Mouse (Mus musculus): ENCODE results near the gene Trip10. TPM values are rescaled to one million over a fixed set of nuclear protein-coding genes. Genes with fewer than 3 reads are reported as not detected.
"Not testable (repeated sequence)": the region's sequence is repeated elsewhere in the genome, so short reads cannot be mapped to it uniquely, and the experiment has no call there.

The Trip10 gene
- total RNA-seq, 2 experiments from 2014 or later = 8.6 to 9.9 TPM

GRCm38 (mm10) chr17:57261796-57262195 is 12.5 kb downstream of the Trip10 start:
- no peak for ATAC-seq (replicated peaks; ENCODE audit: poor library complexity, severe bottlenecking)

DNA sequence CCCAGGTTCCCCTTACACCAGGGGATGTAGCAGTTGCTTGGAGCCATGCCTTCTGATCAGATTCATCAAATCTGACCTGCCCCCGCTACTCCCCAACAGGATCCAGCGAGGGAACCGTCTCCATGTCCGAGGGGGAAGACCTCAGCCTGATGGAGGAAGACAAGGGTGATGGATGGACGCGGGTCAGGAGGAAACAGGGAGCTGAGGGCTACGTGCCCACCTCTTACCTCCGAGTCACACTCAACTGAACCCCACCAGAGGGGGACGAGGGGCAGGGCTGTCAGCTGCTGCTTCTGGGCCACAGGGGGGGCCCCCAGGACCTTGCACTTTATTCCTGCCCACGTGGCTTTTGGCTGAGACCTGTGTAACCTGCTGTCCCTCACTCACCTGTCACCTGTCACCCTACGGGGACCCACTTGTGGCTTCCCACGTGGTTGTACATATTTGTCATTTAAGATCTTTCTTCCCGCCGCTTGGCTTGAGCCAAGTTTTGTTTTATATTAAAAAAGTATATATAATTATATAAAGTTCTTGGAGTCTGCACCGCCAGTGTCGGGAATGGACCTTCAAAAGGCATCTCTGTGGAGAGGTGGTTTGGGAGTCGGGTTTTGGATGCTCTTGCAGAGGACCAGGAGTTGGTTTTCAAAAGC is 13.8 kb downstream of the Trip10 start:
- no peak for ATAC-seq (replicated peaks; ENCODE audit: poor library complexity, severe bottlenecking)

DNA sequence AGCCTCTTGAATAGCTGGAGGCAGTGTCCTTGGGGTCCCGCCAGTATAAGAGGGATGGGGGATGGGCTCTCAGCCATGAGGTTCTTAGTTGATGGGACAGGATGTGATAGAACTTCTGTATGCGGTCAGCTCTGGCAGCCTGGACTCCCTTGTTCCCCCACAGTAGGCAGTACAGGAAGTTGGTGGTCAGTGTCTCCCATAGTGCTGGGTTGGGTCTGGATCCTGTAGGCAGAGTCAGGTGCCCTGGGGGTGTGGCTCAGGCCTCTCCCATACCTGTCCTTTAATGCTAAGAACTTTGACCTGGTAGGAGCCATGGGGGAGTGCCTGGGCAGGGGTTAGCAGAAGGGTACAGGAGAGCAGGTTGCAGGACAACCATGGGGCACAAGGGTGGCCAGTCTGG is 14.9 kb downstream of the Trip10 start:
- ATAC-seq (replicated peaks; ENCODE audit: poor library complexity, severe bottlenecking) = peak; percentile 73

GRCm38 (mm10) chr17:57264972-57265945 is 16.0 kb downstream of the Trip10 start:
- ATAC-seq (replicated peaks; ENCODE audit: poor library complexity, severe bottlenecking) = peak; percentile 88

GRCm38 (mm10) chr17:57267556-57268126 is 18.4 kb downstream of the Trip10 start:
- ATAC-seq (replicated peaks; ENCODE audit: poor library complexity, severe bottlenecking) = no peak

GRCm38 (mm10) chr17:57271301-57271700 is 22.0 kb downstream of the Trip10 start:
- no peak for ATAC-seq (replicated peaks; ENCODE audit: poor library complexity, severe bottlenecking)

DNA sequence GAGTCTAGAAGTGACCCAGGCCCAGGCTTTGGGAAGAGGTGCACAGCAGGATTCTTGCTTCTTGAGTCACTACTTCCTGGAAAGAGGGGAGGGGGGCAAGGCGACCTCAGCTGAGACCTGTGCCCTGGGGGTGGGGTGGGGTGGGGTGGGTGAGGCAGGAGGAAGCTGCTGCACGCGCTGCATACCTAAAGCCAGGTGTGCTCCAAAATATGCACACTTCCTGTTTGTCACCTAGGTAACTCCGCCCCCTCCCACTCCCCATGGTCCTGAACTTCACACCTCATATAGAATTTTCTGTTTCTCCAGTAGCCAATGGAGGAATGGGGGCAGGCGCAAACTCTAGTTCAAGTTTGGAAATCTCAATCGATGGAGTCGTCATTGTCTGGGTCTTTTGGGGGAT is 24.6 kb downstream of the Trip10 start:
- no peak for ATAC-seq (replicated peaks; ENCODE audit: poor library complexity, severe bottlenecking)

DNA sequence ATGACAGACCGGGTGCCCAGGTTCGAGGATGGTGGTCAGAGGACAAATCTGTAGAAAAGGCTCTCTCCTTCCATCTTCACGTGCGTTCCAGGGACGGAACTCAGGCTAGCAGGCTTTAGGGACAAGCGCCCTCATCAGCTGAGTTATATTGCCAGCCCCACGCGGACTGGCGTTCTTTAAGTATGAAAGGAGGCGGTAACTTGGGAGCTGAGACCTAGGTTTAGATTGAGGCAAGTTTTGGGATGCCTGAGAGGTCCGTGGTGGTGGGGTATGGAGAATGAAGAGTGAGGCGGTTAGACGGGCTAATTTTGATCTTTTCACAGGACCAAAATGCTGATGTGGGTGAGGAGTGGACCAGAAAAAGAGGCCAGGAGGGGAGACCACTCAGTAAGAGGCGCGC is 25.4 kb downstream of the Trip10 start:
- no peak for ATAC-seq (replicated peaks; ENCODE audit: poor library complexity, severe bottlenecking)

DNA sequence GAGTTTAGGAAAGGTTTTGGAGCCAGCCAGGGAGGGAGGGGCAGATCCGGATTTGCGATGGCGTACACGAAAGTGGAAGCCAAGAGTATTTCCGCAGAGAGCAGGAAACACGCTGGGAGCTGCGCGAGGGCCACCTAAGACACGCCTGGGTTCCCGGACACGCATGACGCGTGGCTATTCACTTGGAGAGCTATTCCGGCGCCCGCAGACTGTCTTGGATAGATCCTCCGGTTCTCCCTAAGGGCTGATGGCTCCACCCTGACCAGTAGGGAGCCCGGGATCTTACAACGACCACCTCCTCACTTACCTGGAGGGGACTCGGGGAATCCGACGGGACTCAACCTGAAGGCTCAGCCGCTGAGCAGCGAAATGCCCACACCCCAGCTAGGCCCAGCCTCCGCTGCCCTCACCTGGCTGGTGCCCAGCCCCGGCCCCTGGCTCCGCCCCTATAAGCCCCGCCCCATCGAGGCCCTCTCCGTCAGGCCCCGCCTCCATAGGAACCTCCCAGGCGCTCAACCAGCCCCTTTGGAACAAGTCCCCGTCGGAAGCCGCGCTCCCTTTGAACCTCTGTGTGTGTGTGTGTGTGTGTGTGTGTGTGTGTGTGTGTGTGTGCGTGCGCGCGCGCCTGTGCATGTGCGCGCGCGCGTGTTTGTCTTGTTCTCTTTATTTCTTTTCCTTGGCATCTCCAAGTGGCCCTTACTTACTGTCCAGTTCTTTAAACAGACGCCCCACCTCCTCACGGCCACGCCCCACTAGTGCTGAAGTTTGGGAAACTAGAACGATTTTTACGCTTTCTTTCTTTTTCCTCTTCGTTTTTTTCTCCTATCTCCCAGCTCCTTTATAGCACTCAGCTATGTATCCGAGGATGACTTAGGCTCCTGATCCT is 26.1 kb downstream of the Trip10 start:
- peak; percentile 55 for ATAC-seq (replicated peaks; ENCODE audit: poor library complexity, severe bottlenecking)

- no peak for ATAC-seq (replicated peaks; ENCODE audit: poor library complexity, severe bottlenecking)
Measured at GRCm38 (mm10) chr17:57275997-57276351, 26.7 kb downstream of the Trip10 start.

GRCm38 (mm10) chr17:57276634-57277121 is 27.4 kb downstream of the Trip10 start:
- peak; percentile 38 for ATAC-seq (replicated peaks; ENCODE audit: poor library complexity, severe bottlenecking)

DNA sequence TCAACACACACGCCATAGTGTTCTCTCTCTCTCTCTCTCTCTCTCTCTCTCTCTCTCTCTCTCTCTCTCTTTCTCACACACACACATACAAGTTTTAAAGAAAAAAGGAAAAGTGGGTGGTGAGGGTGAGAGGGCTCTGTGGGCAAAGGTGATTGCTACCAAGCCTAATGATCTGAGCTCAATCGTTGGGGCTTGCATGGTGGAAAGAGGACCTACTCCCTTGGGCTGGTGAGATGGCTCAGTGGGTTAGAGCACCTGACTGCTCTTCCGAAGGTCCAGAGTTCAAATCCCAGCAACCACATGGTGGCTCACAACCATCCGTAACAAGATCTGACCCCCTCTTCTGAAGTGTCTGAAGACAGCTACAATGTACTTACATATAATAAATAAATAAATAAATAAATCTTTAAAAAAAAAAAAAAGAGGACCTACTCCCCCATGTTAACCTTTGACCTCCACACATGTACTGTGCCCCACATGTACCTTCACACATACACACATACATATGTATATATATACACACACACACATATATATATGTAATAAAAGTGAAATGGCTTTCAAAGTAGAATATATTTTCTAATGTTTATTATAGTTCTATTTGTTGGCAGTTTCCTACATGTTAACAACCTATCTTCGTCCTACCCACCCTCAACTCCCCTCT is 28.5 kb downstream of the Trip10 start:
- ATAC-seq (replicated peaks; ENCODE audit: poor library complexity, severe bottlenecking) = not testable (repeated sequence)

- ATAC-seq (replicated peaks; ENCODE audit: poor library complexity, severe bottlenecking) = no peak
Measured at GRCm38 (mm10) chr17:57278537-57278936, 29.3 kb downstream of the Trip10 start.

DNA sequence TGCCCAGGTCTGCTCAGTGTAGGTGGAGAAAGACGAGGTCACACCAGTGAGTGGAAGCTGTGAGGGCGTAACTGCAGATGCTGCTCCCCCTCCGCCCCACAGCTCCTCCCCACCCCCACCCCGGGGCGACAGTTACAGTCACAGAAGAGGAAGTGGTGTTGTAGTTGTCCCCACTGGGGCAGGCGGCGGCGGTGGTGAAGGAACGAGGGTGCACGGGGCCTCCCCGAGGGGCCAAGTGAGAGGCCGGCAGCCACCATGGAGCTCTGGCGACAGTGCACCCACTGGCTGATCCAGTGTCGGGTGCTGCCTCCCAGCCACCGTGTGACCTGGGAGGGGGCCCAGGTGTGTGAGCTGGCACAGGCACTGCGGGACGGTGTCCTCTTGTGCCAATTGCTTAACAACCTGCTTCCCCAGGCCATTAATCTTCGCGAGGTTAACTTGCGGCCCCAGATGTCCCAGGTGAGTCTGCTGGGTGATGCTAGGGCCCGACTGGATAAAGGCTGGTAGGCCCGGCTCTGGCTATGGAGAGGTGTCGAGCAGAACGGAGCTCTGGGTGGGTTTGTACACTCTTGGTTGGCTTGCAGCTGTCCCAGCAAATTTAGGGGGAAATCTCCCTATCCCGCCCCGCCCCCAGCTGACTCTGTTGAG is 29.8 kb downstream of the Trip10 start, which contains the start of gene Vav1:
Gene Vav1, plus strand, starts transcription at position 158 of the 648 bp plus-strand sequence.
- peak; percentile 61 for ATAC-seq (replicated peaks; ENCODE audit: poor library complexity, severe bottlenecking)

GRCm38 (mm10) chr17:57279591-57280224 is 30.5 kb downstream of the Trip10 start:
- no peak for ATAC-seq (replicated peaks; ENCODE audit: poor library complexity, severe bottlenecking)

- peak; percentile 36 for ATAC-seq (replicated peaks; ENCODE audit: poor library complexity, severe bottlenecking)
Measured at GRCm38 (mm10) chr17:57280411-57280810, 31.2 kb downstream of the Trip10 start.

DNA sequence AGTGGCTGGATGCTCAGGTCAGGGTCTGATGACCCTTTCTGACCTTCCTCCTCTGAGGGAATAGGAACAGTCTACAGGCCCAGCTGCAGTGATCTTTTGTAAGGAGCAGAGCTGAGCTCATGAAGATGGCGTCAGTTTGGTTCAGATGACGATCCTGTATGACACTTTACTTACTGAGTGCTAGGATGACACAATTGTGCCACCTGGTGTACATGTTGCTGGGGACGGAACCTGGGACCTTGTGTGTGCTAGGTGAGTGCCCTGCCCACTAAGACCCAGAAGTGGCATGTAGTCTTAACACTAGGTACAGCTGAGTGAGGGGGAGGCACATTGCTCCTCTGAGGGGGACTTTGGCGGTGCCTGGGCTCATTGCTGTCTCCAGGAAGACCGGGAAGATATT is 34.7 kb downstream of the Trip10 start:
- ATAC-seq (replicated peaks; ENCODE audit: poor library complexity, severe bottlenecking) = no peak

GRCm38 (mm10) chr17:57285077-57285476 is 35.8 kb downstream of the Trip10 start:
- peak; percentile 51 for ATAC-seq (replicated peaks; ENCODE audit: poor library complexity, severe bottlenecking)
